Mouse (Mus musculus) forebrain, embryonic 12.5 days (tissue): ENCODE measurements at regions not wholly inside any gene's neighbourhood (a gene's known extent, or its start where the extent isn't known, plus 50 kb on each side); places are given as distances from the start of the nearest gene placed in this dataset.
"Not testable (repeated sequence)": the region's sequence is repeated elsewhere in the genome, so short reads cannot be mapped to it uniquely, and the experiment has no call there.

ENCODE experiments used
- ATAC-seq: fragments of 200-750 bp; cut with Nextera tagmentation; 2 replicates; pipeline ENCODE4 v1.8.0; 2017; ENCODE audit warnings: moderate TSS enrichment; ENCODE audit not compliant: low FRiP score
- H3K27ac ChIP-seq: fragments of 300-500 bp; sonication (generic); 2 replicates; pipeline ENCODE4 v1.5.1; 2016; ENCODE audit warnings: mild to moderate bottlenecking
- H3K27me3 ChIP-seq: fragments of 300-500 bp; sonication (generic); 2 replicates; pipeline ENCODE4 v1.6.1; 2016; ENCODE audit warnings: mild to moderate bottlenecking
- H3K36me3 ChIP-seq: fragments of 300-500 bp; sonication (generic); replicated peaks from 2 replicates; pipeline ENCODE4 v1.6.1; 2016; ENCODE audit warnings: mild to moderate bottlenecking
- H3K4me1 ChIP-seq: fragments of 300-500 bp; sonication (generic); 2 replicates; pipeline ENCODE4 v1.6.1; 2016
- H3K4me2 ChIP-seq: fragments of 300-500 bp; sonication (generic); 2 replicates; pipeline ENCODE4 v1.6.1; 2016; ENCODE audit warnings: mild to moderate bottlenecking, moderate library complexity
- H3K4me3 ChIP-seq: fragments of 300-500 bp; sonication (generic); replicated peaks from 2 replicates; pipeline ENCODE4 v1.5.1; 2016; ENCODE audit warnings: mild to moderate bottlenecking
- H3K9ac ChIP-seq: fragments of 300-500 bp; sonication (generic); 2 replicates; pipeline ENCODE4 v1.6.1; 2016; ENCODE audit warnings: mild to moderate bottlenecking
- H3K9me3 ChIP-seq: fragments of 300-500 bp; sonication (generic); 2 replicates; pipeline ENCODE4 v1.6.1; 2016
- WGBS: fragments of 180-500 bp; shearing (Covaris S2); methylation state at CpG from one replicate; pipeline ENCODE4 v1.1.7; 2016; 5-methylcytosine and 5-hydroxymethylcytosine counted together

- no peaks in the 10 kb centered on the region for H3K9me3 ChIP-seq
- no peaks in the 10 kb centered on the region for H3K27me3 ChIP-seq
- H3K27ac ChIP-seq = no peak overlapping the region
- no peak overlapping the region for H3K9ac ChIP-seq
- 0 out of 2 replicates have a peak, but pooled peaks cover 2% of the 10 kb centered on the region for H3K4me1 ChIP-seq
- 0 out of 2 replicates have a peak, but pooled peaks have one; percentile 21 for ATAC-seq
- H3K36me3 ChIP-seq = no peaks in the 10 kb centered on the region
- H3K4me3 ChIP-seq = no peak overlapping the region
- no peak overlapping the region for H3K4me2 ChIP-seq
Measured at GRCm38 (mm10) chr1:141716953-141717352, 1471.0 kb downstream of the Kcnt2 start.

- no peaks in the 10 kb centered on the region for H3K9me3 ChIP-seq
- no peak overlapping the region for H3K4me3 ChIP-seq
- 0 out of 2 replicates have a peak, but pooled peaks cover 2% of the 10 kb centered on the region for H3K4me1 ChIP-seq
- ATAC-seq = peak; percentile 74
- WGBS = 19% methylated on average over 6 of the region's 6 CpGs
- no peak overlapping the region for H3K9ac ChIP-seq
- H3K27ac ChIP-seq = no peak overlapping the region
- no peak overlapping the region for H3K4me2 ChIP-seq
- H3K27me3 ChIP-seq = no peaks in the 10 kb centered on the region
- no peaks in the 10 kb centered on the region for H3K36me3 ChIP-seq
Measured at GRCm38 (mm10) chr1:141717510-141717909, 1471.6 kb downstream of the Kcnt2 start.

DNA sequence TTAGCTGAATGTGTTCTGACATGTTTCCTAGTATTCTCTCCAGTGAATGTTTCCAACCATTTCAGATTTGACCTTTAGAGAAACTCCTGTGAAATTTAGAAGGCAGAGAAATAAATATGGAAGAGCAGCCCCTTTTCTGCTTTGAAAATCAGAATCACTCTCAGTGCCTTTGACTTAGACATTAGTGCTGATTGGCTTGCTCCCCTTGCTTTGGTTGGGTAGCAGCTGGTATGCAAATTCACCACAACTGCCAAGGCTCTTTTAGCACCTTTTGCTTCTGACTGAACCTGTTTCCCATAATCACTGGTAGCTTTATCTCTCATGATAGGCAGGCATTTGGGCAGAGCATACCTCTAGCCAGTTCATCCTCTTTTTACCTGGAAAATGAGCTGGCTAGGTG is 1495.3 kb downstream of the Kcnt2 start:
- Histone ChIP-seq H3K4me2 (no peak overlapping the region), H3K36me3 (no peaks in the 10 kb centered on the region), H3K9ac (no peak overlapping the region), H3K27me3 (no peaks in the 10 kb centered on the region), H3K4me1 (no peaks in the 10 kb centered on the region), H3K9me3 (no peaks in the 10 kb centered on the region), H3K27ac (no peak overlapping the region), H3K4me3 (no peak overlapping the region)
- peak; percentile 27; the same call in 1 of the 2 replicates for ATAC-seq

- no peaks in the 10 kb centered on the region for H3K9me3 ChIP-seq
- peak; percentile 49; the same call in 1 of the 2 replicates for ATAC-seq
- H3K4me2 ChIP-seq = no peak overlapping the region
- H3K27ac ChIP-seq = no peak overlapping the region
- 49% methylated on average over 1 of the region's 1 CpGs for WGBS
- H3K9ac ChIP-seq = no peak overlapping the region
- no peaks in the 10 kb centered on the region for H3K36me3 ChIP-seq
- no peaks in the 10 kb centered on the region for H3K4me1 ChIP-seq
- H3K4me3 ChIP-seq = no peak overlapping the region
- H3K27me3 ChIP-seq = no peaks in the 10 kb centered on the region
Measured at GRCm38 (mm10) chr1:141776059-141776458, 1530.1 kb downstream of the Kcnt2 start.

DNA sequence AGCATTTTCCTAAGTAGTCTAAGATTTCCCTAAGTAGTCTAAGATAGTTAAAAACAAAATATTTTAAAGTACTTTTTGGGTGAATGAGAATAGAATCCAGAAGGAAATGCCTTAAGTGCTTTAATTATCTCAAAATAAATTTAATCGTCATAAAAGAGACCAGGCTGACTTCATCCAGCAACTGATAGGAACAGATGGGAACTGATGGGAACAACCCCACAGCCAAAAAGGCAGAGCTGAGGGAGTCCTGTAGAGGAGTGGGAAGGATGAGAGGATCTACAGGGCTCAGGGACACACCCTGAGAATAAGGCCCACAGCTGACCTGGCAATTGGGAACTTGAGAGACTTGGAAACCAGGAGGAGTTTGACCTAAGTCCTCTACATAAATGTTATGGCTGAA is 1537.4 kb downstream of the Kcnt2 start:
- ATAC-seq = no peak
- Histone ChIP-seq H3K4me1 (no peaks in the 10 kb centered on the region), H3K4me2 (no peak overlapping the region), H3K9ac (no peak overlapping the region), H3K4me3 (no peak overlapping the region), H3K27me3 (no peaks in the 10 kb centered on the region), H3K9me3 (no peaks in the 10 kb centered on the region), H3K36me3 (no peaks in the 10 kb centered on the region), H3K27ac (no peak overlapping the region)
- WGBS = 95% methylated on average over 1 of the region's 1 CpGs

GRCm38 (mm10) chr1:141813315-141814158 is 1567.6 kb downstream of the Kcnt2 start:
- no peak for ATAC-seq
- Histone ChIP-seq H3K27me3 (no peaks in the 10 kb centered on the region), H3K4me3 (no peak overlapping the region), H3K4me2 (no peak overlapping the region), H3K4me1 (no peaks in the 10 kb centered on the region), H3K9ac (no peak overlapping the region), H3K36me3 (no peaks in the 10 kb centered on the region), H3K27ac (no peak overlapping the region), H3K9me3 (no peaks in the 10 kb centered on the region)
- WGBS = 95% methylated on average over 1 of the region's 1 CpGs

DNA sequence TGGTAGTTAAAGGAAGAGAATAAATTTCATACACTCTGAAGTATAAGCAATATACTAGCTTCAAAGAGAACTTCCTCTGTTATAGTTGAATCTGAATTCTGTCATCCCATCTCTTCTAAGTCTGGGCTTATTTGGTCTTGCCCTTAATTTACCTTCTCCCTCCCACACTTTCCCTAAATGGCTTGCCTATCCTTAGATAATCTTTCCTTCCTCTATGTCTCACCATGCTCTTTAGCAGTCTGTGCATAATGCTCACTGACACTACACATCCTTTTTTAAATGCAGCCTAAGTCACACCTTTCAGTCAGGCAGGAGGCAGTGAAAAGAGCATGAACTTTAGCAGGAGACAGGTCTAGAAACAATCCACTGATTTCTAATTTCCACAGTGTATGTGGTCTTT is 1585.5 kb downstream of the Kcnt2 start:
- H3K9ac ChIP-seq = no peak overlapping the region
- no peak overlapping the region for H3K4me3 ChIP-seq
- ATAC-seq = no peak
- no peaks in the 10 kb centered on the region for H3K36me3 ChIP-seq
- no peaks in the 10 kb centered on the region for H3K9me3 ChIP-seq
- H3K27ac ChIP-seq = no peak overlapping the region
- no peaks in the 10 kb centered on the region for H3K27me3 ChIP-seq
- no peaks in the 10 kb centered on the region for H3K4me1 ChIP-seq
- no peak overlapping the region for H3K4me2 ChIP-seq

GRCm38 (mm10) chr1:141842547-141842946 is 1596.6 kb downstream of the Kcnt2 start:
- H3K4me2 ChIP-seq = no peak overlapping the region
- H3K27me3 ChIP-seq = no peaks in the 10 kb centered on the region
- no peak overlapping the region for H3K27ac ChIP-seq
- no peaks in the 10 kb centered on the region for H3K4me1 ChIP-seq
- 92% methylated on average over 2 of the region's 2 CpGs for WGBS
- no peaks in the 10 kb centered on the region for H3K9me3 ChIP-seq
- H3K9ac ChIP-seq = no peak overlapping the region
- no peaks in the 10 kb centered on the region for H3K36me3 ChIP-seq
- H3K4me3 ChIP-seq = no peak overlapping the region
- ATAC-seq = no peak

GRCm38 (mm10) chr1:141853841-141854240 is 1607.9 kb downstream of the Kcnt2 start:
- H3K27me3 ChIP-seq, ATAC-seq, H3K4me1 ChIP-seq, H3K36me3 ChIP-seq, H3K27ac ChIP-seq, H3K9me3 ChIP-seq, H3K9ac ChIP-seq, H3K4me2 ChIP-seq, H3K4me3 ChIP-seq: not testable (repeated sequence)
- WGBS = 82% methylated on average over 1 of the region's 1 CpGs

GRCm38 (mm10) chr1:141884356-141884755 is 1638.4 kb downstream of the Kcnt2 start:
- no peak overlapping the region for H3K27ac ChIP-seq
- no peak overlapping the region for H3K9ac ChIP-seq
- no peaks in the 10 kb centered on the region for H3K27me3 ChIP-seq
- H3K36me3 ChIP-seq = no peaks in the 10 kb centered on the region
- no peak overlapping the region for H3K4me3 ChIP-seq
- no peak for ATAC-seq
- H3K4me2 ChIP-seq = no peak overlapping the region
- no peaks in the 10 kb centered on the region for H3K9me3 ChIP-seq
- 84% methylated on average over 4 of the region's 4 CpGs for WGBS
- H3K4me1 ChIP-seq = no peaks in the 10 kb centered on the region

- no peak for ATAC-seq
- no peak overlapping the region for H3K4me2 ChIP-seq
- H3K27me3 ChIP-seq = no peaks in the 10 kb centered on the region
- no peak overlapping the region for H3K27ac ChIP-seq
- no peak overlapping the region for H3K9ac ChIP-seq
- no peaks in the 10 kb centered on the region for H3K4me1 ChIP-seq
- H3K4me3 ChIP-seq = no peak overlapping the region
- 82% methylated on average over 8 of the region's 8 CpGs for WGBS
- H3K9me3 ChIP-seq = no peaks in the 10 kb centered on the region
- H3K36me3 ChIP-seq = no peaks in the 10 kb centered on the region
Measured at GRCm38 (mm10) chr1:141897924-141898455, 1652.0 kb downstream of the Kcnt2 start.

GRCm38 (mm10) chr1:141911714-141912398 is 1665.9 kb downstream of the Kcnt2 start:
- Histone ChIP-seq H3K9me3 (no peaks in the 10 kb centered on the region), H3K27ac (no peak overlapping the region), H3K4me3 (no peak overlapping the region), H3K9ac (no peak overlapping the region), H3K4me2 (no peak overlapping the region), H3K27me3 (no peaks in the 10 kb centered on the region), H3K36me3 (no peaks in the 10 kb centered on the region), H3K4me1 (no peaks in the 10 kb centered on the region)
- 93% methylated on average over 7 of the region's 7 CpGs for WGBS
- ATAC-seq = no peak
